Mouse (Mus musculus): ENCODE data around the gene Xkrx.

DNA sequence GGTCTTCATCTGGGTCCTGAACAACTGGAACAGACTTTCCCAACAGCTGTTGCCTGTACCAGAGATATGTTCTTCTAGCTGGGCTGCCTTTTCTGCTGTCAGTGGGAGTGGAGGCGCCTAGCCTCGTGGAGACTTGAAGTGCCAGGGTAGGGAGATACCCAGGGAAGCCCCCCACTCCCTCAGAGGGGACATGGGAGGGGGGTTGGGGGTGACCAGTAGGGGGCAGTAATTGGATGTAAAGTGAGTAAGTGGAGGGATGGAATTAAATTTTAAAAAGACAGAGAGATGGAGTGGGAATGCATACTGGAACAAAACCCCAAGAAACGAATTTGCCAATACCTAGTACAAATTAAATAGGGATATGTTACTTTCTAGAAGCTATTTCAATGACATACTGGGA lies 28.1 kb downstream of the Xkrx start:
- TF ChIP-seq POLR2A (IDR thresholded peaks at IDR 0.05; ENCODE audit: extremely low read depth, insufficient read depth, low read length) = no peak
- no peak for TF ChIP-seq CTCF (IDR thresholded peaks at IDR 0.05; ENCODE audit: extremely low read depth, insufficient read depth, low read length)

Measured in cortical plate, adult 2 months (tissue).